Mouse (Mus musculus) megakaryocyte, embryonic 14.5 days (primary cell): ENCODE data around the gene Mllt10.

ENCODE experiments used
- FLI1 ChIP-seq: IDR thresholded peaks from 2 replicates; pipeline ENCODE4 v1.6.1; 2012; ENCODE audit warnings: low read length, inconsistent platforms, mixed read lengths
- GATA1 ChIP-seq: IDR thresholded peaks from 3 replicates; pipeline ENCODE4 v1.6.1; 2012; ENCODE audit warnings: mixed read lengths, low read length, inconsistent platforms, borderline replicate concordance

GRCm38 (mm10) chr2:18095804-18096203, 40.8 kb downstream of the Mllt10 start:
- TF ChIP-seq GATA1 (no peak), FLI1 (no peak)
